Mouse (Mus musculus) CD4-positive, CD25-positive, alpha-beta regulatory T cell, adult 9 weeks (primary cell): ENCODE measurements around the gene Olfr592. TPM values are rescaled to one million over a fixed set of nuclear protein-coding genes. Genes with fewer than 3 reads are reported as not detected.

ENCODE experiments used
- polyA plus RNA-seq: library from polyadenylated mRNA; unstranded; fragments of 100-300 nt; shearing (Covaris generic); gene quantifications from one replicate; pipeline ENCODE4 v1.2.1, GENCODE M21; 2017

Olfr592 gene
- not detected for polyA plus RNA-seq

GRCm38 (mm10) chr7:103184503-103184902 lies at the start of gene Olfr592:
Olfr592 (plus strand) TSS chr7:103184803.

DNA sequence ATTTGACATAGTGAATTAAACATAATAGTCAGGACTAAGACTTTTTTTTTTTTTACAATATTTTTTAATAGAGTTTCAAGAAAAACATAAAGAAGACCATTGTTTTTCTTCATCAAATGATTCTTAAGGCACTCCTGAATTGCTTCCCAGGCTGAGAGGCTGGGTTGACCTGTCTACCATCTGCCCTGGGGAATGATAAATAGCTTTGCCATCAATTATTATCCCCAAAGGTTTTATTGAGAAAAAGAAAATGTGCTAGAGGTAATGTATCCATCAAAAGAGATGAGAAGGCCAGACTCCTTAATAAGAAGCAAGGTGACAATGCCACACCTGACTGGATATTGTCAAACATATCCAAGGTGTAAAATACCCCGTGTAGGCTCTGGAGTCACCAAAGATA lies 44.0 kb upstream of the Olfr592 start, which contains the start of gene Olfr588-ps1:
Gene Olfr588-ps1, plus strand, starts transcription at position 301 of the 400 bp plus-strand sequence.

GRCm38 (mm10) chr7:103156256-103156655 lies 28.3 kb upstream of the Olfr592 start, which contains the start of gene Olfr589:
Olfr589 (minus strand) TSS chr7:103156356.

DNA sequence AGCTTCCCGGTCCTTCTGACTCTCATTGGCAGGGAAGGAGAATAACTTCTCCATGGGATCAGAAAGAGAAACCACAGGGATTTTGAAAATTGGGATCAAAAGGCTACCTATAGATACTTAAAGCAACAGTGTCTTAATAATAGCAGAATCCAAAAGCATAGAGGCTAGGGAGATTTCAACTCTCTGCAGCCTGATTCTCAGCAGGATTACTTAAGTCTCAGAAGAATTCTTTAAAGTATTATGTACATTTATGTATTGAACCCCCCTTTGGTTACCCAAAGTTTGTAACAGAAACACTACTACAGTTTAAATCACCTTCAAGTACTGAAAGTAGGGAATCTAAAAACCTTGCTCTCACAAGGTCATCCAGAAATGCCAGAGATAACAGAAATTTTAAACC lies 6.4 kb upstream of the Olfr592 start, which contains the start of gene Olfr591:
Gene Olfr591, minus strand, starts transcription at position 101 of the 400 bp plus-strand sequence.

GRCm38 (mm10) chr7:103211562-103211961 lies 27.0 kb downstream of the Olfr592 start, which contains the start of gene Olfr593:
Olfr593 (plus strand) TSS chr7:103211862.

GRCm38 (mm10) chr7:103216696-103217095 lies 32.1 kb downstream of the Olfr592 start, which contains the start of gene Olfr594:
Olfr594 (plus strand) TSS chr7:103216996.

Other genes with a start within 250 kb of the Olfr592 start
- not detected for gene Olfr573-ps1, start 242.2 kb upstream of the Olfr592 start, polyA plus RNA-seq
- not detected for gene Olfr574, start 236.3 kb upstream of the Olfr592 start, polyA plus RNA-seq
- not detected for gene Olfr575, start 226.0 kb upstream of the Olfr592 start, polyA plus RNA-seq
- not detected for gene Olfr576, start 222.1 kb upstream of the Olfr592 start, polyA plus RNA-seq
- gene Olfr577, start 208.9 kb upstream of the Olfr592 start, polyA plus RNA-seq, result not detected
- gene Olfr578, start 195.5 kb upstream of the Olfr592 start, polyA plus RNA-seq, result not detected
- not detected for gene Olfr582, start 146.8 kb upstream of the Olfr592 start, polyA plus RNA-seq
- gene Olfr583, start 133.5 kb upstream of the Olfr592 start, polyA plus RNA-seq, result not detected
- not detected for gene Olfr584, start 102.9 kb upstream of the Olfr592 start, polyA plus RNA-seq
- gene Olfr585, start 87.1 kb upstream of the Olfr592 start, polyA plus RNA-seq, result not detected
- not detected for gene Olfr586, start 59.2 kb upstream of the Olfr592 start, polyA plus RNA-seq
- gene Olfr588-ps1, start 43.9 kb upstream of the Olfr592 start, polyA plus RNA-seq, result not detected
- gene Olfr589, start 28.4 kb upstream of the Olfr592 start, polyA plus RNA-seq, result not detected
- gene Olfr591, start 6.5 kb upstream of the Olfr592 start, polyA plus RNA-seq, result not detected
- not detected for gene Olfr593, start 27.1 kb downstream of the Olfr592 start, polyA plus RNA-seq
- not detected for gene Olfr594, start 32.2 kb downstream of the Olfr592 start, polyA plus RNA-seq
- not detected for gene Usp17ld, start 67.7 kb downstream of the Olfr592 start, polyA plus RNA-seq
- not detected for gene Olfr596, start 120.8 kb downstream of the Olfr592 start, polyA plus RNA-seq
- gene Olfr597, start 131.5 kb downstream of the Olfr592 start, polyA plus RNA-seq, result not detected
- not detected for gene Olfr598, start 138.8 kb downstream of the Olfr592 start, polyA plus RNA-seq
- gene Olfr599, start 151.1 kb downstream of the Olfr592 start, polyA plus RNA-seq, result not detected
- not detected for gene Olfr600, start 164.9 kb downstream of the Olfr592 start, polyA plus RNA-seq
- gene Olfr601, start 177.9 kb downstream of the Olfr592 start, polyA plus RNA-seq, result not detected
- not detected for gene Olfr603, start 201.4 kb downstream of the Olfr592 start, polyA plus RNA-seq
- not detected for gene Usp17lc, start 230.3 kb downstream of the Olfr592 start, polyA plus RNA-seq